Mouse (Mus musculus) heart, adult 2 months (tissue): ENCODE results near the gene Mybl2. TPM values are rescaled to one million over a fixed set of nuclear protein-coding genes. Genes with fewer than 3 reads are reported as not detected.

ENCODE experiments used
- DNase-seq, 2 experiments: peaks; one replicate each; pipeline ENCODE4 v3.0.0; 2021
- H3K27ac ChIP-seq: fragments of 200-600 bp; 2 replicates; pipeline ENCODE4 v1.8.1; 2022
- H3K27me3 ChIP-seq: fragments of 200-500 bp; 2 replicates; pipeline ENCODE4 v1.6.1; 2012; ENCODE audit warnings: mild to moderate bottlenecking, low read length, inconsistent platforms, mixed read lengths; ENCODE audit not compliant: control insufficient read depth, insufficient read depth
- H3K36me3 ChIP-seq: fragments of 200-500 bp; 2 replicates; pipeline ENCODE4 v1.6.1; 2012; ENCODE audit warnings: low read length, inconsistent platforms; ENCODE audit not compliant: control insufficient read depth, insufficient read depth
- H3K4me1 ChIP-seq: fragments of 200-500 bp; 2 replicates; pipeline ENCODE4 v1.6.1; 2011; ENCODE audit warnings: low read length; ENCODE audit not compliant: control insufficient read depth, insufficient read depth
- H3K4me3 ChIP-seq: fragments of 200-600 bp; 2 replicates; pipeline ENCODE4 v1.8.1; 2022
- H3K79me2 ChIP-seq: fragments of 200-500 bp; replicated peaks from 2 replicates; pipeline ENCODE4 v1.6.1; 2012; ENCODE audit warnings: mild to moderate bottlenecking, inconsistent platforms, low read length, moderate library complexity, mixed read lengths; ENCODE audit not compliant: control insufficient read depth, insufficient read depth
- H3K9ac ChIP-seq: fragments of 200-500 bp; 2 replicates; pipeline ENCODE4 v1.6.1; 2012; ENCODE audit warnings: low read depth, mild to moderate bottlenecking, control low read depth, inconsistent platforms, low read length, mixed read lengths
- CTCF ChIP-seq: fragments of 200-600 bp; IDR thresholded peaks from 2 replicates; pipeline ENCODE4 v1.8.1; 2022; ENCODE audit warnings: antibody characterized with exemption, mild to moderate bottlenecking, moderate library complexity
- EP300 ChIP-seq: fragments of 200-500 bp; IDR thresholded peaks from 2 replicates; pipeline ENCODE4 v1.6.1; 2011; ENCODE audit warnings: low read depth, low read length, control low read depth; ENCODE audit not compliant: insufficient read depth
- POLR2A ChIP-seq: fragments of 200-500 bp; IDR thresholded peaks from 2 replicates; pipeline ENCODE4 v1.6.1; 2011; ENCODE audit warnings: mild to moderate bottlenecking, low read depth, low read length, control low read depth; ENCODE audit not compliant: insufficient read depth
- WGBS: fragments of 180-500 bp; shearing (Covaris S2); methylation state at CpG from one replicate; pipeline ENCODE4 v1.1.7; 2018; 5-methylcytosine and 5-hydroxymethylcytosine counted together
- intact Hi-C: fragments of 180-260 bp; cut with DNase I; formaldehyde crosslinking; loops from one replicate; pipeline ENCODE4 v1.15.1; 2025
- polyA plus RNA-seq: library from polyadenylated mRNA; depleted of rRNA; stranded (reverse); fragments of >200 nt; gene quantifications from 2 replicates; pipeline ENCODE4 v1.2.3, GENCODE M21; 2012
- total RNA-seq, 2 experiments: library from RNA; stranded (reverse); gene quantifications; 2 replicates each; pipeline ENCODE4 v1.2.3; 2021

Mybl2 gene
- total and polyA plus RNA-seq, 3 experiments, result 0.16 to 0.41 (median 0.18) TPM

- H3K27ac ChIP-seq, result no peak overlapping the region
- H3K79me2 ChIP-seq, result no peaks in the 10 kb centered on the region
- no peak overlapping the region for H3K9ac ChIP-seq
- H3K4me1 ChIP-seq, result no peaks in the 10 kb centered on the region
- H3K27me3 ChIP-seq, result no peaks in the 10 kb centered on the region
- TF ChIP-seq EP300, result no peak
- TF ChIP-seq POLR2A, result no peak
- TF ChIP-seq CTCF, result no peak
- no peaks in the 10 kb centered on the region for H3K36me3 ChIP-seq
- H3K4me3 ChIP-seq, result no peak overlapping the region
- intact Hi-C loops, result no loop called here
- no peak for DNase-seq
- WGBS, result 49% methylated on average over 3 of the region's 3 CpGs
These were observed 41.3 kb downstream of the Mybl2 start for GRCm38 (mm10) chr2:163095784-163096183.

DNA sequence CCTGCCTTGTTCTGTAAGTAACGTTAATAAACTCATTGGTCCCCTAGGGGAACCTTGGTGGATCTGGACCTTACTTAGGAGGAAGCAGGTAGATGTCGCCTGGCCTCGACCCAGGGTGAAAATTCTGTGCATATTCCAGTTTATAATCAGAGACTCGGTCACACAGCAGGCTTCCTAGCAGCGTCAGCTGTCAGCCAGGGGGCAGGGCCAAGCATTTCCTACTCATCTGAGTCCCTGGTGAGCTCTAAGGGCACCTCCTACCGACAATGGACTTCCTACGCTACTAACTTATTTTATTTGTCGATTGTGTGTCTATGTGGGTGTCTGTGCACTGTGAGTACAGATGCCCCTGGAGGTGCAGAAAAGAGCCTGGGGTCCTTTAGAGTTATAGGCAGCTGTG is 45.4 kb downstream of the Mybl2 start:
- Histone ChIP-seq H3K4me3 (no peak overlapping the region), H3K79me2 (no peaks in the 10 kb centered on the region), H3K27ac (no peak overlapping the region), H3K27me3 (no peaks in the 10 kb centered on the region), H3K4me1 (no peaks in the 10 kb centered on the region), H3K9ac (no peak overlapping the region), H3K36me3 (no peaks in the 10 kb centered on the region)
- WGBS, result 38% methylated on average over 8 of the region's 8 CpGs
- no peak for TF ChIP-seq POLR2A
- no peak for TF ChIP-seq EP300
- no peak for TF ChIP-seq CTCF
- DNase-seq, result no peak
- intact Hi-C loops, result loop anchor here (2.0 to 5.0 kb wide), 2 partner anchors 102 to 303 kb away; partner anchors contain the start of gene Tox2

- H3K4me1 ChIP-seq, result no peaks in the 10 kb centered on the region
- TF ChIP-seq EP300, result no peak
- TF ChIP-seq POLR2A, result no peak
- no peak for TF ChIP-seq CTCF
- H3K36me3 ChIP-seq, result no peaks in the 10 kb centered on the region
- no peak for DNase-seq
- intact Hi-C loops, result loop anchor here (2.0 to 5.0 kb wide), 2 partner anchors 102 to 302 kb away; partner anchors contain the start of gene Tox2
- no peaks in the 10 kb centered on the region for H3K79me2 ChIP-seq
- no peak overlapping the region for H3K4me3 ChIP-seq
- no peak overlapping the region for H3K27ac ChIP-seq
- WGBS, result 68% methylated on average over 5 of the region's 5 CpGs
- H3K9ac ChIP-seq, result no peak overlapping the region
- H3K27me3 ChIP-seq, result no peaks in the 10 kb centered on the region
These were observed 46.1 kb downstream of the Mybl2 start for GRCm38 (mm10) chr2:163100551-163100950.

DNA sequence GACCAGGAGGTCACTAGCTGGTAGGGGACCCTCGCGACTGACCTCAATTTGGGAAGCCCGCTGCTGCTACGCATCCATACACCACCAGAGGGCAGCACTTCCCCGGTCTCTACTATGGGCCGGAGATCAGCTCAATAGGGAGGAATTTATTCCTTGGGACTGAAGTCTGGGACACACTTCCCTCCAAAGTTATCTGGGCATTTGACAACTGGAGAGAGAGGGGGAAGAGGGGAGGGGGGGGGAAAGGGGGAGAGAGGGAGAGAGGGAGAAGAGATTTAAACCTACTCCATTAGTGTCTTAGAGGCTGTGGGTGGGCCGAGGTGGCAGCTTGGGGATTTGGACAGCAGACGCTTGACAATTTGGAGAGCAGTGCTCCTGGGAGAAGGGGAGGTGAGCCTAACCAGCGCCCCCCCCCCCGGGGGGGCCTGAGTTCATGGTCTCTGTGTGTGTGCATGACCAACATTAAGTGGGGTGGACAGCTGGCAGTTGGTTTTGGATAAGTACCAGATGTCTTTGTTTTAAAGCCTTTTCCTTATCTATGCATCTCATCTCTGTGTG is 47.2 kb downstream of the Mybl2 start:
- no peaks in the 10 kb centered on the region for H3K36me3 ChIP-seq
- no peak overlapping the region for H3K27ac ChIP-seq
- peak; percentile 53 to 75 for DNase-seq
- H3K4me1 ChIP-seq, result no peaks in the 10 kb centered on the region
- TF ChIP-seq CTCF (peak; percentile 83), POLR2A (no peak), EP300 (0 out of 2 replicates have a peak, but pooled peaks have one; percentile 42)
- intact Hi-C loops, result loop anchor here (1.0 to 5.0 kb wide), 3 partner anchors 101 to 301 kb away; partner anchors contain the start of gene Tox2
- H3K27me3 ChIP-seq, result no peaks in the 10 kb centered on the region
- no peak overlapping the region for H3K4me3 ChIP-seq
- whole genome bisulfite sequencing, result 9% methylated on average over 10 of the region's 10 CpGs
- no peak overlapping the region for H3K9ac ChIP-seq
- no peaks in the 10 kb centered on the region for H3K79me2 ChIP-seq

- intact Hi-C loops, result loop anchor here (5.0 kb wide), 1 partner anchor 100 kb away; the partner anchor contains the start of gene Tox2
- Histone ChIP-seq H3K4me3 (no peak overlapping the region), H3K79me2 (no peaks in the 10 kb centered on the region), H3K27me3 (no peaks in the 10 kb centered on the region), H3K36me3 (no peaks in the 10 kb centered on the region), H3K9ac (no peak overlapping the region), H3K4me1 (no peaks in the 10 kb centered on the region), H3K27ac (no peak overlapping the region)
- TF ChIP-seq POLR2A (no peak), EP300 (no peak), CTCF (no peak)
- 60% methylated on average over 7 of the region's 7 CpGs for WGBS
- DNase-seq, result no peak
These were observed 47.7 kb downstream of the Mybl2 start for GRCm38 (mm10) chr2:163102216-163102615.

DNA sequence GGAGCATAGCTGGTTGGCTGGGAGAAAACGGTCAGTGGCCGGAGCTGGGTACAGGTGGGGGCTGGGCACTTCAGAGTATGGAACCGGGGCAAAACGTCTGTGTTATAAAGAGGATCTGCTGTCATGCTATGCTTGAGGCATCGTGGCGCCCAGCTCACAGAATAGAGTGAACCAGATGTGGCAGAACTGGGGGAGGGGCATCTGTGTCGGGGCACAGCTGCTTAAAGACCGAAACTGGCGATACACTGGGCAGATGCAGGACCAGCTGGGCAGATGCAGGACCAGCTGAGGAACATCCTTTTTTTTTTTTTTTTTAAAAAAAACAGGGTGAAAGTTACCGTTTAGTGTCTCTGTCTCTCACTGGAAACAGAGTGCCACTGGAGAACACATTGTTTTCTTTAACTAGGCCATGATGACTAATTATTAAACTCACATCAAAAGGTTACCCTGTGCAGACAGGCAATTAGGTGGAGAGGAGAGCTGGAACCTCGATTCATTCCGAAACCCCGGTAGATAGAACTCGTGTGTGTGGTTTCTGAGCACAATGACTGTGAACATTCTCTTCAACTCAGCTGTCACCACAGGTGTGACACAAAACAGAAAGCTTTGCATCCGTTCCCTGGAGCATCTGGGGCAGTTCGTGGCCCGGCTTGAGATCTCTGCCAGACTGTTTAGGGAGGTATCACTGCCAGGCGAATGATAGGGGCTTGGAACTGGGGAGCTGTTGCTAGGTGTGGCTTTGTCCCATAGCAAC is 48.6 kb downstream of the Mybl2 start:
- no peaks in the 10 kb centered on the region for H3K36me3 ChIP-seq
- DNase-seq, result no peak
- TF ChIP-seq CTCF (no peak), POLR2A (no peak), EP300 (no peak)
- 64% methylated on average over 18 of the region's 18 CpGs for WGBS
- no peak overlapping the region for H3K4me3 ChIP-seq
- H3K79me2 ChIP-seq, result no peaks in the 10 kb centered on the region
- no peaks in the 10 kb centered on the region for H3K4me1 ChIP-seq
- H3K27me3 ChIP-seq, result no peaks in the 10 kb centered on the region
- intact Hi-C loops, result loop anchor here (5.0 kb wide), 1 partner anchor 99 kb away; the partner anchor contains the start of gene Tox2
- H3K9ac ChIP-seq, result no peak overlapping the region
- H3K27ac ChIP-seq, result no peak overlapping the region
